Mouse (Mus musculus): ENCODE measurements around the gene Akap5. TPM values are rescaled to one million over a fixed set of nuclear protein-coding genes. Genes with fewer than 3 reads are reported as not detected.

The Akap5 gene
- polyA plus RNA-seq (2012; rRNA removed): 0.06 and 0.08 TPM in 2 replicates

- 5% methylated on average over 53 of the region's 53 CpGs for WGBS
- no peak for DNase-seq (ENCODE audit: low read depth, low spot score)
These were observed at the start of gene Akap5 for GRCm38 (mm10) chr12:76324679-76325431. TSS of gene Akap5 (plus strand) at chr12:76324891.

- DNase-seq (ENCODE audit: low read depth, low spot score): no peak
- 62% methylated on average over 6 of the region's 6 CpGs for WGBS
These were observed 46.5 kb upstream of the Akap5 start for GRCm38 (mm10) chr12:76278209-76278608.

GRCm38 (mm10) chr12:76280556-76280955, 44.1 kb upstream of the Akap5 start:
- WGBS: 77% methylated on average over 9 of the region's 9 CpGs
- DNase-seq (ENCODE audit: low read depth, low spot score): no peak

GRCm38 (mm10) chr12:76281111-76281660, 43.5 kb upstream of the Akap5 start:
- WGBS: 63% methylated on average over 2 of the region's 2 CpGs
- DNase-seq (ENCODE audit: low read depth, low spot score): no peak

- whole genome bisulfite sequencing: 63% methylated on average over 4 of the region's 4 CpGs
- no peak for DNase-seq (ENCODE audit: low read depth, low spot score)
These were observed 42.6 kb upstream of the Akap5 start for GRCm38 (mm10) chr12:76282132-76282531.

- 95% methylated on average over 17 of the region's 17 CpGs for WGBS
- DNase-seq (ENCODE audit: low read depth, low spot score): no peak
These were observed 42.0 kb upstream of the Akap5 start for GRCm38 (mm10) chr12:76282532-76283173.

- WGBS: 90% methylated on average over 6 of the region's 6 CpGs
- DNase-seq (ENCODE audit: low read depth, low spot score): no peak
These were observed 39.3 kb upstream of the Akap5 start for GRCm38 (mm10) chr12:76285418-76285817.

GRCm38 (mm10) chr12:76287986-76288385, 36.7 kb upstream of the Akap5 start:
- no peak for DNase-seq (ENCODE audit: low read depth, low spot score)
- 86% methylated on average over 8 of the region's 8 CpGs for WGBS

GRCm38 (mm10) chr12:76288494-76288893, 36.2 kb upstream of the Akap5 start:
- 93% methylated on average over 5 of the region's 5 CpGs for WGBS
- DNase-seq (ENCODE audit: low read depth, low spot score): no peak

GRCm38 (mm10) chr12:76289428-76289827, 35.3 kb upstream of the Akap5 start:
- DNase-seq (ENCODE audit: low read depth, low spot score): no peak
- 97% methylated on average over 12 of the region's 12 CpGs for WGBS

- no peak for DNase-seq (ENCODE audit: low read depth, low spot score)
- 91% methylated on average over 2 of the region's 2 CpGs for WGBS
These were observed 34.4 kb upstream of the Akap5 start for GRCm38 (mm10) chr12:76290271-76290670.

- WGBS: 35% methylated on average over 7 of the region's 7 CpGs
- peak; percentile 10 for DNase-seq (ENCODE audit: low read depth, low spot score)
These were observed 31.5 kb upstream of the Akap5 start for GRCm38 (mm10) chr12:76293192-76293591.

GRCm38 (mm10) chr12:76297830-76298229, 26.9 kb upstream of the Akap5 start:
- 87% methylated on average over 5 of the region's 5 CpGs for WGBS
- DNase-seq (ENCODE audit: low read depth, low spot score): no peak

- 88% methylated on average over 9 of the region's 9 CpGs for WGBS
- DNase-seq (ENCODE audit: low read depth, low spot score): no peak
These were observed 25.3 kb upstream of the Akap5 start for GRCm38 (mm10) chr12:76299361-76299906.

GRCm38 (mm10) chr12:76300367-76300766, 24.3 kb upstream of the Akap5 start:
- 47% methylated on average over 10 of the region's 10 CpGs for WGBS
- DNase-seq (ENCODE audit: low read depth, low spot score): no peak

GRCm38 (mm10) chr12:76303474-76303873, 21.2 kb upstream of the Akap5 start:
- 70% methylated on average over 11 of the region's 11 CpGs for WGBS
- no peak for DNase-seq (ENCODE audit: low read depth, low spot score)

GRCm38 (mm10) chr12:76304199-76304598, 20.5 kb upstream of the Akap5 start:
- DNase-seq (ENCODE audit: low read depth, low spot score): no peak

GRCm38 (mm10) chr12:76305107-76305506, 19.6 kb upstream of the Akap5 start:
- 87% methylated on average over 8 of the region's 8 CpGs for WGBS
- no peak for DNase-seq (ENCODE audit: low read depth, low spot score)

More at GRCm38 (mm10) chr12:76304199-76304598, 20.5 kb upstream of the Akap5 start:
- 84% methylated on average over 4 of the region's 4 CpGs for WGBS

- no peak for DNase-seq (ENCODE audit: low read depth, low spot score)
- 74% methylated on average over 9 of the region's 9 CpGs for WGBS
These were observed 17.7 kb upstream of the Akap5 start for GRCm38 (mm10) chr12:76306852-76307561.

GRCm38 (mm10) chr12:76307964-76308363, 16.7 kb upstream of the Akap5 start:
- no peak for DNase-seq (ENCODE audit: low read depth, low spot score)
- WGBS: 60% methylated on average over 9 of the region's 9 CpGs
